ENCODE assay signal across 21 mouse cellular contexts in the genomic region with DNA sequence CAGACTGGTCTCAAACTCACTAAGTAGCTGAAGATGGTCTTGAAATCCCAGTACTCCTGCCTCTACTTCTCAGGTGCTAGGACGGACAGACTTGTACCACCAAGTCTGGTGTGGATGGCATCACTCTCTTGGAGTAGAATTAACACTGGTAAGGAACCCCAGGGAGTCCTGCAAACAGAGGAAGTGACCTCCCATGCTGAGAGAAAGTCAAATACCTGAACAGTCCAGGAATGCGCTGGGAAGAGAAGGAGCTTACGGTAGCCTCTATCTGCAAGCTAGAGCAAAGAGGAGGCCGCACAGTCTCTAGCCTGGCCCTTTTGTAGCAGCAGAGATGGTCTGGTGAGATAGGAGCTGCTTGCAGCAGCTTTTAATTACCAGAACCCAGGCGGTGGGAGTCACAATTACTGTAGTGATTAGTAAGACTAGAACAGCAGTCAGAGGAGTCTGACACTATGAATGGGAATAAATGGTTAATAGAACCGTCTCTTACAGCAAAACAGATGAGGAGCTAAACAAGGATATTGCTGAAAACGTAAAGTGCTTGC. TPM values are rescaled to one million over a fixed set of nuclear protein-coding genes. Genes with fewer than 3 reads are reported as not detected.
DNase-seq lines count a peak whose midpoint lies in the region; ATAC-seq and TF ChIP-seq lines count a peak whose summit lies in the region.
"Had no signal": no experiment of that assay in that cellular context is flagged by ENCODE, and none has a peak within 500 bp of the region (broad histone marks: within the 10 kb centered on the region; RNA-seq: fewer than 3 reads in every experiment).

No protein-coding gene starts in this region.

- TF ChIP-seq POLR2A in ES-Bruce4 (IDR thresholded peaks at IDR 0.05; ENCODE audit: insufficient read depth, low read length) = no peak

- ATAC-seq in lung, embryonic 14.5 days (ENCODE audit: insufficient read depth) = peak; percentile 24; the same call in 1 of the 2 replicates
- ATAC-seq: forebrain, postnatal 0 days; hindbrain, embryonic 16.5 days had no signal

- TF ChIP-seq CTCF in lung, embryonic 14.5 days (IDR thresholded peaks at IDR 0.05; ENCODE audit: low read depth) = no peak
- no peak for TF ChIP-seq CTCF in ES-Bruce4 (IDR thresholded peaks at IDR 0.05; ENCODE audit: low read depth, low read length)

- 0 out of 2 replicates have a peak overlapping the region, but pooled peaks have one; percentile 33 for H3K27ac ChIP-seq in lung, embryonic 14.5 days (ENCODE audit: low read depth)
- peak overlapping the region; percentile 60 for H3K27ac ChIP-seq in ES-Bruce4 (ENCODE audit: insufficient read depth, low read length)
- H3K27ac ChIP-seq: embryonic facial prominence, embryonic 12.5 days; forebrain, embryonic 12.5 days; gastrocnemius, adult 2 months; heart, embryonic 13.5 days; hindbrain, embryonic 12.5 days had no signal

- no peaks in the 10 kb centered on the region for H3K9me3 ChIP-seq in lung, embryonic 14.5 days (ENCODE audit: low read depth, low read length)
- H3K9me3 ChIP-seq in ES-Bruce4 (replicated peaks; ENCODE audit: control insufficient read depth, insufficient read depth, low read length, poor library complexity, severe bottlenecking) = peaks cover 7% of the 10 kb centered on the region
- H3K9me3 ChIP-seq: embryonic facial prominence, embryonic 12.5 days; forebrain, embryonic 12.5 days; heart, embryonic 13.5 days; hindbrain, embryonic 12.5 days had no signal

- no peak for TF ChIP-seq EP300 in ES-Bruce4 (IDR thresholded peaks at IDR 0.05; ENCODE audit: insufficient read depth, low read depth, low read length)

- no peaks in the 10 kb centered on the region for H3K27me3 ChIP-seq in lung, embryonic 14.5 days (ENCODE audit: insufficient read depth, low read length)
- H3K27me3 ChIP-seq in ES-Bruce4 (ENCODE audit: control insufficient read depth, insufficient read depth, low read length, poor library complexity, severe bottlenecking) = no peaks in the 10 kb centered on the region
- H3K27me3 ChIP-seq: embryonic facial prominence, embryonic 12.5 days; forebrain, embryonic 12.5 days; heart, embryonic 13.5 days; hindbrain, embryonic 12.5 days had no signal

- H3K4me3 ChIP-seq in lung, embryonic 14.5 days (ENCODE audit: low read depth, low read length) = no peak overlapping the region
- no peak overlapping the region for H3K4me3 ChIP-seq in ES-Bruce4 (ENCODE audit: low read depth, low read length)
- H3K4me3 ChIP-seq: embryonic facial prominence, embryonic 12.5 days; forebrain, embryonic 12.5 days; gastrocnemius, adult 2 months; heart, embryonic 13.5 days; hindbrain, embryonic 12.5 days had no signal

- no peak overlapping the region for H3K4me2 ChIP-seq in lung, embryonic 14.5 days
- H3K4me2 ChIP-seq: embryonic facial prominence, embryonic 12.5 days; forebrain, embryonic 12.5 days; heart, embryonic 13.5 days; hindbrain, embryonic 12.5 days had no signal

- no peaks in the 10 kb centered on the region for H3K4me1 ChIP-seq in lung, embryonic 14.5 days (ENCODE audit: insufficient read depth)
- H3K4me1 ChIP-seq in ES-Bruce4 (ENCODE audit: control insufficient read depth, insufficient read depth, low read length) = peaks cover 4% of the 10 kb centered on the region
- H3K4me1 ChIP-seq: embryonic facial prominence, embryonic 12.5 days; hindbrain, embryonic 12.5 days had no signal

- WGBS in lung, embryonic 14.5 days = 49% methylated on average over 7 of the region's 7 CpGs

- H3K36me3 ChIP-seq in lung, embryonic 14.5 days (ENCODE audit: insufficient read depth) = no peaks in the 10 kb centered on the region
- H3K36me3 ChIP-seq in ES-Bruce4 (ENCODE audit: control insufficient read depth, insufficient read depth, low read length, poor library complexity, severe bottlenecking) = no peaks in the 10 kb centered on the region
- H3K36me3 ChIP-seq: embryonic facial prominence, embryonic 12.5 days; forebrain, embryonic 12.5 days; heart, embryonic 13.5 days; hindbrain, embryonic 12.5 days had no signal

- no peak overlapping the region for H3K9ac ChIP-seq in lung, embryonic 14.5 days
- no peak overlapping the region for H3K9ac ChIP-seq in ES-Bruce4 (ENCODE audit: low read depth, poor library complexity, severe bottlenecking)
- H3K9ac ChIP-seq: embryonic facial prominence, embryonic 12.5 days; forebrain, embryonic 12.5 days; forebrain, postnatal 0 days; heart, embryonic 13.5 days; hindbrain, embryonic 12.5 days had no signal

- peak; percentile 44 for DNase-seq in lung, embryonic 14.5 days
- DNase-seq in lung, postnatal 14 days = no peak
- DNase-seq in ES-CJ7 (ENCODE audit: low read depth, low spot score) = peak; percentile 48
- DNase-seq in ZHBTc4 (ENCODE audit: low read depth, low spot score) = peak; percentile 53
- no peak for DNase-seq in frontal cortex, postnatal 14 days (ENCODE audit: low spot score in 2 of 2)
- DNase-seq in layer of hippocampus, postnatal 25 days (ENCODE audit: extremely low spot score in 1 of 2, low spot score in 1 of 2) = no peak
- DNase-seq: adrenal gland, postnatal 14 days; cerebellum, adult 11-12 months; cerebellum, adult 9-10 months; cerebellum, postnatal 25 days; forebrain, postnatal 0 days; gastrocnemius, adult 2 months; gastrocnemius, postnatal 36 days; heart, adult 11 months; heart, postnatal 36 days had no signal

RNA-seq across cellular contexts. Expression of gene Cgn, which starts 9.4 kb away (rescaled TPM):
- 18.3 and 19.5 TPM in 2 replicates for polyA plus RNA-seq in lung, embryonic 14.5 days (2014; fragmentation: Nextera tagmentation; extraction: Ambion mirVana)
- polyA plus RNA-seq in ES-Bruce4 (2011; ENCODE audit: insufficient read depth, insufficient read length, low read depth, missing spikeins) = 65.5 and 69.2 TPM in 2 replicates
- total RNA-seq in layer of hippocampus, postnatal 25 days (2021) = 1 to 10 TPM; 3.1 to 3.2 TPM

RNA-seq across cellular contexts. Expression of gene Pogz, which starts 41.7 kb away (rescaled TPM):
- 21.3 and 22.1 TPM in 2 replicates for polyA plus RNA-seq in lung, embryonic 14.5 days (2014; fragmentation: Nextera tagmentation; extraction: Ambion mirVana)
- 89.2 and 92.6 TPM in 2 replicates for polyA plus RNA-seq in ES-Bruce4 (2011; ENCODE audit: insufficient read depth, insufficient read length, low read depth, missing spikeins)
- total RNA-seq in layer of hippocampus, postnatal 25 days (2021) = 10 to 100 TPM; 47.6 to 57.9 TPM

Comparison
In these comparisons a context has a peak if more than half of its experiments do, and no peak if none do; other contexts are left out.
1. DNase-seq: peak in lung, embryonic 14.5 days (single experiment), ES-CJ7 (single experiment) and ZHBTc4 (single experiment); none in lung, postnatal 14 days (single experiment), frontal cortex, postnatal 14 days (0 of 2) and layer of hippocampus, postnatal 25 days (0 of 2).